Mouse (Mus musculus): Measurements from ENCODE around the gene Gdap2. TPM values are rescaled to one million over a fixed set of nuclear protein-coding genes. Genes with fewer than 3 reads are reported as not detected.

Gdap2 gene
- polyA plus RNA-seq, 1 experiment from 2014 or later, result 65.6 TPM

DNA sequence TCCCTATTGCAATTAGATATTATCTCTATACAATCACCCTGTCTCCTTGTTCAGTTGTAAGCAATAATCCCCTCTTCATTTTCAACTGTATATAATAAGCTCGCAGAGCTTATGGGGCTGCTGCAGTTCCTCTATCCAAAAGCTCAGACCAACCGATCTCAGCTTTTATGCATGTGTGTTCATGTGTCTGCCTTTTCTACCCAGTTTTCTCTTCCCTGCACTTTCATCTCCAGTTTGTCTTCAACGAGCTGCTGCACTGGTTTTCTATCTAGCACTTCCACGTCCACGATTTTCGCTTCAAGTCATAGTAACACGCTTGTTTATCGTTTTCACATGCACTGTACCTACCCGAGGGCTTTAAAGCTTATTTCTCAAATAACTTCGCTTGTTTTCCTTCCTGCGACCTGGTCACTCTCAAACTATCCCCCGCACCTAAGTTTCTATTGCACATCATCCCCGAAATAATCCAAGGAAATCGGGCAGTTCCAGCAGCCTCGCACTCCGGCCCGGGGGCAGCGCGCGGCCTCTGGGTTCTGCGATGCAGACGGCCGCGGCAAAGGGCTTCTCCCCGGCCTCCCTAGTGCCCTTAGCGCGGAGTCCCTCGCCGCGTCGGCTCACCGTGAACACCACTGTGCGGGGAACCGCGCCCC, 391 bp upstream of the Gdap2 start:
- Histone ChIP-seq H3K36me3 (ENCODE audit: control insufficient read depth, insufficient read depth) (peaks cover 17% of the 10 kb centered on the region), H3K27ac (ENCODE audit: low read depth, low read length) (peak overlapping the region; percentile 94; the same call in 1 of the 2 replicates), H3K4me3 (ENCODE audit: low read depth, low read length) (peak overlapping the region; percentile 70), H3K27me3 (replicated peaks; ENCODE audit: control insufficient read depth, insufficient read depth, low read length) (no peaks in the 10 kb centered on the region), H3K4me2 (replicated peaks; ENCODE audit: low read depth) (peak overlapping the region; percentile 90), H3K9ac (ENCODE audit: low read depth, low read length) (peak overlapping the region; percentile 83), H3K9me3 (ENCODE audit: control insufficient read depth) (no peaks in the 10 kb centered on the region), H3K4me1 (replicated peaks; ENCODE audit: control insufficient read depth, insufficient read depth, low read length) (peaks cover 4% of the 10 kb centered on the region; the same call in 1 of the 2 replicates)
- under 1% methylated on average over 35 of the region's 35 CpGs for WGBS
- ATAC-seq, result no peak
- TF ChIP-seq CTCF (IDR thresholded peaks at IDR 0.05; ENCODE audit: low read depth), result no peak

DNA sequence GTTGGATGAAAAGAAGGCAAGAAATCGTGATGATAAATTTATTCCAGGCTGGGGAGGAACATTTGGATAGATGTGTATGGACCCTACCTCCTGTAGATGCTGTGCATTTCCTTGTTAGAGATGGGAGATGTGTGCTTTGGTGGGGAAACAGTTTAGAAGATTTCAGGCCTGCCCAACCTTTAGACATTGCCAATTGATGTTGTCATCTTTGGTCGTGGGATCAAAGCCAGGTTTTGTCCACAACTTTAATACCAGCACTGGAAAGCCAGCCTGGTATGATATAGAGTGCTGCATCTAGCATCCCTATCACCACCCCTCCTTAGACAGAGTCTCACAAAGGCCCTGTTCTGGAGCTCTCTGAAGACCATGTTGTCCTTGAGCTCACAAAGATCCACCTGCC, 1.4 kb downstream of the Gdap2 start:
- 83% methylated on average over 2 of the region's 2 CpGs for WGBS
- H3K9me3 ChIP-seq (ENCODE audit: control insufficient read depth), result no peaks in the 10 kb centered on the region
- H3K9ac ChIP-seq (ENCODE audit: low read depth, low read length), result no peak overlapping the region
- no peak overlapping the region for H3K27ac ChIP-seq (ENCODE audit: low read depth, low read length)
- H3K27me3 ChIP-seq (replicated peaks; ENCODE audit: control insufficient read depth, insufficient read depth, low read length), result no peaks in the 10 kb centered on the region
- peaks cover 11% of the 10 kb centered on the region for H3K36me3 ChIP-seq (ENCODE audit: control insufficient read depth, insufficient read depth)
- ATAC-seq, result no peak
- H3K4me2 ChIP-seq (replicated peaks; ENCODE audit: low read depth), result peak overlapping the region; percentile 90
- no peak overlapping the region; the same call in 1 of the 2 replicates for H3K4me3 ChIP-seq (ENCODE audit: low read depth, low read length)
- no peak for TF ChIP-seq CTCF (IDR thresholded peaks at IDR 0.05; ENCODE audit: low read depth)
- peaks cover 4% of the 10 kb centered on the region; the same call in 1 of the 2 replicates for H3K4me1 ChIP-seq (replicated peaks; ENCODE audit: control insufficient read depth, insufficient read depth, low read length)

DNA sequence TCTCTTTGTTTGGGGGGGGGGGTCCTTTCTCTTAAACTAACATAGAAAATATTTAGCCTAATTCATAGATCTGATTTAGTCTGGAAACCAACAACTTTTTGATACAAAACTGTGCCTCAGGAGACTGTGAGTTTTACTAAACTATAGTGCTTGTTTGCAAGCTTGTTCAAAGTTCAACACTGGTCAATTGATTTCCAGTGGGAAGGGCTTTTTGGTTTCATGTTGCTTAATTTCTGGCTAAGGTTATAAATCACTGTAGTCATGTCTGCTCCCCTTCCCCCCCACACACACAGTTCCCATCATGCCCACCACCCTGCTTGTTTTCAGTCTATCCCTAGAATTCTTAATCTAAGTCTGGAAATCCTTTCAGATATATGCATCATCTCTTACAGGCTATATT, 2.8 kb downstream of the Gdap2 start:
- no peaks in the 10 kb centered on the region for H3K9me3 ChIP-seq (ENCODE audit: control insufficient read depth)
- ATAC-seq, result no peak
- H3K36me3 ChIP-seq (ENCODE audit: control insufficient read depth, insufficient read depth), result peaks cover 10% of the 10 kb centered on the region
- no peaks in the 10 kb centered on the region for H3K27me3 ChIP-seq (replicated peaks; ENCODE audit: control insufficient read depth, insufficient read depth, low read length)
- TF ChIP-seq CTCF (IDR thresholded peaks at IDR 0.05; ENCODE audit: low read depth), result no peak
- H3K9ac ChIP-seq (ENCODE audit: low read depth, low read length), result no peak overlapping the region
- H3K4me3 ChIP-seq (ENCODE audit: low read depth, low read length), result no peak overlapping the region
- no peak overlapping the region; the same call in 1 of the 2 replicates for H3K4me2 ChIP-seq (replicated peaks; ENCODE audit: low read depth)
- peaks cover 4% of the 10 kb centered on the region; the same call in 1 of the 2 replicates for H3K4me1 ChIP-seq (replicated peaks; ENCODE audit: control insufficient read depth, insufficient read depth, low read length)
- H3K27ac ChIP-seq (ENCODE audit: low read depth, low read length), result no peak overlapping the region; the same call in 1 of the 2 replicates

DNA sequence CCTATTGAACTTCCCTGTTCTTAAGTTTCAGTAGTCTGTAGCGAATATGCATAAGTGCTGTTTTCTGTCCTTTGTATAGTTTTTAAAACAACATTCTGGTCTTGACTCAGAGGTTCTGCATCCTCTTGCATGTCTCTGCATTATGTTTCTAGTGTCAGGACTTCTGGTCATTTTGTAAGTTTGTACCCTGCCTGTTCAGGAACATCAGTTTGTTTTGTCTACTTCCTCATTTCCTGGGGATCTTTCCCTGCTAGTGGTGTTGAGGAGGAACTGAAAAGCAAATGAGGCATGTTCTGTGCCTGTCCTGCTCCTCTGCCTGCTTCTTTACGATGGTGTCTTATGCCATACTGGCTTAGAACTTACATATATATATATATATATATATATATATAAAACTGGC, 13.8 kb downstream of the Gdap2 start:
- no peak for TF ChIP-seq CTCF (IDR thresholded peaks at IDR 0.05; ENCODE audit: low read depth)
- Histone ChIP-seq H3K9me3 (ENCODE audit: control insufficient read depth) (no peaks in the 10 kb centered on the region), H3K27ac (ENCODE audit: low read depth, low read length) (no peak overlapping the region), H3K36me3 (ENCODE audit: control insufficient read depth, insufficient read depth) (peaks cover 88% of the 10 kb centered on the region), H3K4me3 (ENCODE audit: low read depth, low read length) (no peak overlapping the region), H3K4me1 (replicated peaks; ENCODE audit: control insufficient read depth, insufficient read depth, low read length) (no peaks in the 10 kb centered on the region), H3K9ac (ENCODE audit: low read depth, low read length) (no peak overlapping the region), H3K27me3 (replicated peaks; ENCODE audit: control insufficient read depth, insufficient read depth, low read length) (no peaks in the 10 kb centered on the region), H3K4me2 (replicated peaks; ENCODE audit: low read depth) (no peak overlapping the region)
- no peak for ATAC-seq
- 92% methylated on average over 2 of the region's 2 CpGs for WGBS

DNA sequence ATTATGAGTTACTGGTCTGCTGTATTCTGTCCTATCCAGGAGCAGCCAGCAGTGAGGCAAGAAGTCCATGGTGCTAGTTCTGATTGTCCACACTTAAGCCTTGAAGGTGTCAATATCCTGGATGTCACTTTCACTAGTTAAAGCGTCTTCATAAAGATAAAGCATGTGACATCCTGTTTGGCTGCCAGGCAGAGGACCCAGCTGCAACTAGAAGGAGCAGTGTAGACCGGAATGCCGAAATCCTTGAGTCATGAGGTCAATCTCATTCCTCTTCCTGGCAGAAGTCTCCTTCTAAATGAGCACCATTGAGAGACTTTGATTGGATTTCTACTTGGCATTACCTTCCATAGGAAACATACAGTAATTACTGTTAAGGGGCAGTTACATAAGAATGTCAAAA, 18.3 kb downstream of the Gdap2 start:
- no peaks in the 10 kb centered on the region for H3K4me1 ChIP-seq (replicated peaks; ENCODE audit: control insufficient read depth, insufficient read depth, low read length)
- H3K4me3 ChIP-seq (ENCODE audit: low read depth, low read length), result no peak overlapping the region
- WGBS, result 70% methylated on average over 3 of the region's 3 CpGs
- H3K9me3 ChIP-seq (ENCODE audit: control insufficient read depth), result no peaks in the 10 kb centered on the region
- no peak for ATAC-seq
- H3K9ac ChIP-seq (ENCODE audit: low read depth, low read length), result no peak overlapping the region
- no peak for TF ChIP-seq CTCF (IDR thresholded peaks at IDR 0.05; ENCODE audit: low read depth)
- H3K27ac ChIP-seq (ENCODE audit: low read depth, low read length), result no peak overlapping the region
- no peaks in the 10 kb centered on the region for H3K27me3 ChIP-seq (replicated peaks; ENCODE audit: control insufficient read depth, insufficient read depth, low read length)
- H3K36me3 ChIP-seq (ENCODE audit: control insufficient read depth, insufficient read depth), result peaks cover 76% of the 10 kb centered on the region
- H3K4me2 ChIP-seq (replicated peaks; ENCODE audit: low read depth), result no peak overlapping the region

DNA sequence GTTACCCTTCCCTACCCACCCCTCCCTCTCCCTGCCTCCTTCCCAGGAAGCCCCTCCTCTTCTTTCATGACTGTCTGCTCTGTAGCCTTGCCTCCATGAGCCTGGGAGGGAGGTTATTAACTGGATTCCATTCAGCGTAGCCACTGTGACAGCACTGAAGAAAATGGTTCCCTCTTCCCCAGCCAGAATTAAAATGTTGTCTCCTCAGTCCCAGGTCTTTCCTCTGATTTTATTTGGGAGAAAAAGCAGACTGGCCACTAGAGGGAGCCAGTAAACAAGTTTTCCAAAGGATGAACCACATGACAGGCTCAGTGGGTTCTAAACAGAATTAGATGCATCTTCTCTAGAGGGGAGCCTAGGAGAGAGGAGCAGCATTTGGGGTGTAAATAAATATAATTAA, 27.3 kb downstream of the Gdap2 start:
- H3K9ac ChIP-seq (ENCODE audit: low read depth, low read length), result no peak overlapping the region
- ATAC-seq, result no peak
- 47% methylated on average over 1 of the region's 1 CpGs for WGBS
- no peak overlapping the region for H3K4me2 ChIP-seq (replicated peaks; ENCODE audit: low read depth)
- H3K27ac ChIP-seq (ENCODE audit: low read depth, low read length), result no peak overlapping the region
- H3K36me3 ChIP-seq (ENCODE audit: control insufficient read depth, insufficient read depth), result peaks cover 52% of the 10 kb centered on the region
- no peaks in the 10 kb centered on the region for H3K27me3 ChIP-seq (replicated peaks; ENCODE audit: control insufficient read depth, insufficient read depth, low read length)
- TF ChIP-seq CTCF (IDR thresholded peaks at IDR 0.05; ENCODE audit: low read depth), result peak; percentile 79
- H3K4me3 ChIP-seq (ENCODE audit: low read depth, low read length), result no peak overlapping the region
- H3K9me3 ChIP-seq (ENCODE audit: control insufficient read depth), result no peaks in the 10 kb centered on the region
- 0 out of 2 replicates have a peak, but pooled peaks cover 4% of the 10 kb centered on the region for H3K4me1 ChIP-seq (replicated peaks; ENCODE audit: control insufficient read depth, insufficient read depth, low read length)
